In genomic region chr16:13781216-13781615, GRCm38 (mm10) we compare ENCODE assay signal across 10 mouse cellular contexts. TPM values are rescaled to one million over a fixed set of nuclear protein-coding genes. Genes with fewer than 3 reads are reported as not detected.
DNase-seq lines count a peak whose midpoint lies in the region; ATAC-seq and TF ChIP-seq lines count a peak whose summit lies in the region.
"Had no signal": no experiment of that assay in that cellular context is flagged by ENCODE, and none has a peak within 500 bp of the region (broad histone marks: within the 10 kb centered on the region; RNA-seq: fewer than 3 reads in every experiment).

No protein-coding gene starts in this region.

- H3K36me3 ChIP-seq in forebrain, embryonic 11.5 days (ENCODE audit: control insufficient read depth, insufficient read depth, low read length), result peaks cover 8% of the 10 kb centered on the region
- H3K36me3 ChIP-seq in liver, embryonic 14.5 days (replicated peaks; ENCODE audit: control insufficient read depth, insufficient read depth, low read depth), result peaks cover 6% of the 10 kb centered on the region

- no peak overlapping the region for H3K27ac ChIP-seq in forebrain, embryonic 11.5 days (ENCODE audit: low read depth, low read length)
- no peak overlapping the region for H3K27ac ChIP-seq in liver, embryonic 14.5 days

- no peaks in the 10 kb centered on the region; the same call in 1 of the 2 replicates for H3K9me3 ChIP-seq in forebrain, embryonic 11.5 days (ENCODE audit: control insufficient read depth, low read length)
- no peaks in the 10 kb centered on the region for H3K9me3 ChIP-seq in liver, embryonic 14.5 days (ENCODE audit: control insufficient read depth, low read length)

- H3K4me3 ChIP-seq in forebrain, embryonic 11.5 days (ENCODE audit: low read depth, low read length), result peak overlapping the region; percentile 81
- peak overlapping the region; percentile 82 to 87 for H3K4me3 ChIP-seq in liver, embryonic 14.5 days (ENCODE audit: insufficient read depth in 1 of 2, low read depth in 2 of 2, low read length in 2 of 2)

- H3K4me2 ChIP-seq in forebrain, embryonic 11.5 days (ENCODE audit: low read depth, low read length, severe bottlenecking), result peak overlapping the region; percentile 82
- peak overlapping the region; percentile 80 for H3K4me2 ChIP-seq in liver, embryonic 14.5 days (ENCODE audit: low read depth)

- no peak for TF ChIP-seq EP300 in liver, embryonic 14.5 days (IDR thresholded peaks at IDR 0.05; ENCODE audit: low read depth)

- H3K27me3 ChIP-seq in forebrain, embryonic 11.5 days (ENCODE audit: control insufficient read depth, insufficient read depth, low read length), result no peaks in the 10 kb centered on the region
- no peaks in the 10 kb centered on the region for H3K27me3 ChIP-seq in liver, embryonic 14.5 days (ENCODE audit: control insufficient read depth, insufficient read depth, low read length)
- H3K27me3 ChIP-seq: Patski had no signal

- no peak for ATAC-seq in forebrain, embryonic 11.5 days (replicated peaks; ENCODE audit: low FRiP score)
- ATAC-seq in liver, embryonic 14.5 days (ENCODE audit: insufficient read depth), result peak; percentile 51; the same call in 1 of the 2 replicates

- DNase-seq in embryo, embryonic 10.5 days (ENCODE audit: low spot score), result peak; percentile 16
- no peak for DNase-seq in embryo, embryonic 10 days (ENCODE audit: low spot score)
- peak; percentile 33 for DNase-seq in 416B (ENCODE audit: low read depth)
- DNase-seq in forebrain, embryonic 11.5 days (ENCODE audit: low spot score), result no peak
- DNase-seq in liver, embryonic 14.5 days (ENCODE audit: low read depth in 3 of 3, low spot score in 3 of 3), result no peak
- DNase-seq in layer of hippocampus, adult 18-20 months (ENCODE audit: low spot score in 2 of 2), result no peak
- DNase-seq in spleen, adult 18-20 months, result no peak
- no peak for DNase-seq in B cell, adult 2 months

- no peak for TF ChIP-seq CTCF in liver, embryonic 14.5 days (IDR thresholded peaks at IDR 0.05; ENCODE audit: low read depth)

- peaks cover 2% of the 10 kb centered on the region; the same call in 1 of the 2 replicates for H3K4me1 ChIP-seq in forebrain, embryonic 11.5 days (replicated peaks; ENCODE audit: control insufficient read depth, insufficient read depth, low read length)
- peaks cover 7 to 16% of the 10 kb centered on the region in 2 experiments for H3K4me1 ChIP-seq in liver, embryonic 14.5 days (replicated peaks; ENCODE audit: control insufficient read depth in 2 of 2, insufficient read depth in 2 of 2, low read length in 1 of 2)

- H3K9ac ChIP-seq in forebrain, embryonic 11.5 days (ENCODE audit: low read length), result peak overlapping the region; percentile 93
- H3K9ac ChIP-seq in liver, embryonic 14.5 days (replicated peaks), result peak overlapping the region; percentile 87

- WGBS in forebrain, embryonic 11.5 days, result 42% methylated on average over 8 of the region's 8 CpGs
- WGBS in liver, embryonic 14.5 days (ENCODE audit: insufficient replicate concordance), result 13% methylated on average over 8 of the region's 8 CpGs

RNA-seq across cellular contexts. Expression of gene Rrn3, which starts 0.7 kb away (rescaled TPM):
- 102 and 107 TPM in 2 replicates for polyA plus RNA-seq in forebrain, embryonic 11.5 days (2014; fragmentation: Nextera tagmentation; extraction: Ambion mirVana)
- 4.4 and 7.2 TPM in 2 replicates for polyA plus RNA-seq in liver, embryonic 14.5 days (2012; rRNA removed)
- 15.3 and 17.3 TPM in 2 replicates for polyA plus RNA-seq in liver, embryonic 14.5 days (2014; fragmentation: Nextera tagmentation; extraction: Ambion mirVana)
- total RNA-seq in layer of hippocampus, adult 18-20 months (2021), result 10 to 100 TPM; 51.3 to 51.5 TPM

RNA-seq across cellular contexts. Expression of gene Ntan1, which starts 37.4 kb away (rescaled TPM):
- polyA plus RNA-seq in forebrain, embryonic 11.5 days (2014; fragmentation: Nextera tagmentation; extraction: Ambion mirVana), result 151 and 159 TPM in 2 replicates
- polyA plus RNA-seq in liver, embryonic 14.5 days (2012; rRNA removed), result 15.9 and 16.0 TPM in 2 replicates
- 40.6 and 41.7 TPM in 2 replicates for polyA plus RNA-seq in liver, embryonic 14.5 days (2014; fragmentation: Nextera tagmentation; extraction: Ambion mirVana)
- 10 to 100 TPM; 76.0 to 87.1 TPM for total RNA-seq in layer of hippocampus, adult 18-20 months (2021)

RNA-seq across cellular contexts. Expression of gene Pla2g10, which starts 50.4 kb away (rescaled TPM):
- polyA plus RNA-seq in forebrain, embryonic 11.5 days (2014; fragmentation: Nextera tagmentation; extraction: Ambion mirVana), result not detected in 2 replicates
- 0.11 and 0.20 TPM in 2 replicates for polyA plus RNA-seq in liver, embryonic 14.5 days (2012; rRNA removed)
- polyA plus RNA-seq in liver, embryonic 14.5 days (2014; fragmentation: Nextera tagmentation; extraction: Ambion mirVana), result 0.19 TPM in 1 of 2 replicates, not detected in the other
- total RNA-seq in layer of hippocampus, adult 18-20 months (2021), result not detected
- total RNA-seq: neutrophil, adult 5-6 weeks had no signal
- polyA plus RNA-seq: Patski had no signal

Comparison
In these comparisons a context has a peak if more than half of its experiments do, and no peak if none do; other contexts are left out.
1. DNase-seq: peak in embryo, embryonic 10.5 days (single experiment) and 416B (single experiment); none in embryo, embryonic 10 days (single experiment), forebrain, embryonic 11.5 days (single experiment), liver, embryonic 14.5 days (0 of 3), layer of hippocampus, adult 18-20 months (0 of 2), spleen, adult 18-20 months (0 of 2) and B cell, adult 2 months (0 of 2).